Mouse (Mus musculus) heart, adult 2 months (tissue): ENCODE measurements around the gene Eci3.
"Not testable (repeated sequence)": the region's sequence is repeated elsewhere in the genome, so short reads cannot be mapped to it uniquely, and the experiment has no call there.

Experiments
- CTCF ChIP-seq: fragments of 200-600 bp; IDR thresholded peaks from 2 replicates; pipeline ENCODE4 v1.8.1; 2022; ENCODE audit warnings: antibody characterized with exemption, mild to moderate bottlenecking, moderate library complexity
- POLR2A ChIP-seq: fragments of 200-500 bp; IDR thresholded peaks from 2 replicates; pipeline ENCODE4 v1.6.1; 2011; ENCODE audit warnings: mild to moderate bottlenecking, low read depth, low read length, control low read depth; ENCODE audit not compliant: insufficient read depth

DNA sequence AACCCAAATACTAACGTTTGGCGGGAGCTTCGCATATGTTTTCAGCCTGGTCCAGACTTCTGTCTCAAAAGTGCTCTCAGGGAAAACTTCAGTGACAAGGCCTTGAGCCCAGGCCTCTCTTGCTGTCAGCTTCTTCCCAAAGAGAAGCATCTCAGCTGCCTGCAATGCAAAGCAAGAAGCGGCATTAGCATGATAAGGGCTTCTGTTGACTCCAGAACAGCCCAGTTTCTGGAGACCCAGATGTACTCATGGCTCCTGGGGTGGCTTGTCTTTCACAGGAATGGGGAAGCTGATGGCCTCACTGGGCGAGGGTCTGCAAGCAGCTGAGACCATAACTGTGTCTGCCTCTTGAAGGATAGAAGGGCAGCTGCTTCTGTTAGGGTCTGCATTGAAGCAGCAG, 15.0 kb upstream of the Eci3 start:
- not testable (repeated sequence) for TF ChIP-seq POLR2A, CTCF
